Mouse (Mus musculus) right cerebral cortex, postnatal 10 days (tissue): ENCODE measurements around the gene Sem1.
"Not testable (repeated sequence)": the region's sequence is repeated elsewhere in the genome, so short reads cannot be mapped to it uniquely, and the experiment has no call there.

ENCODE experiments used
- DNase-seq, 2 experiments: peaks; one replicate each; pipeline ENCODE4 v3.0.0; 2021; ENCODE audit warnings: low spot score in 2 of 2

Sem1 gene

DNA sequence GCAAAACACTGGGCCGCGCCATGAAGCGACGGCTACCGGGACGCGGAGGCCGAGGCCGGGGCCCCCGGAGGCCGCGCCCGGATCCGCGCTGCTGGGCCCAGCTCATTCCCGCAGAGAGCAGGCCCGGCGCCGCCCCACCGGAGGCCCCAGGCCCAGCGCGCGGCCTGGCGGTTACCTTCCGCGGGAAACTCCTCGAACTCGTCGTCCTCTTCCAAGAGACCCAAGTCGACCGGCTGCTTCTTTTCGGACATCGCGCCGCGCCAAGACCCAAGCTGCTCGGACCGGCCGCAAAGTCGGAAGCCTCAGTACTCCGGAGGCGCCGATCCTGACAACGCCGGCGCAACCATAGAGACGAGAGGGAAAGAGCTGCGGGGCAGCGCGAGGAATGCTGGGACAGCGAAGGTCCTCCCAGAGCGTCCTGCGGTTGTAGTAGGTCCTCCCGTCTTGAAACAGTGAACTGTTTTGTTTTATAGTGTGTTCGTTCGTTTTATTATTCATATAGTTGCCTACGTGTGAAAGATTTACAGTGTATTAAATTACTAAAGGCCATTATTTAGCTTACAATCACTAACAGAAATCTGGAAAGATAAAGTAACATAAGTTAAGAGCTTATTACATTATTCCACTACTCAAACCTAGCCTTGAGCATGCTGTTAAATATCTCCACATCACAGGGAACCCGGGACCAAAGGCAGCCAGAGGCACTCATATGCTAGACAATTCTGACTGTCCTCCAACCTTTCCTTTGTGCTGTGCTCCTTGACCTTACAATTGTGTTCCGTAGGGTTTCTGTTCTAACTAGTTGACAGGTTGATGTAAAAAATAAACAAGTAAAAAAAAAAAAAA lies at the start of gene Sem1:
Sem1 (minus strand) TSS at position 360 of the 846 bp plus-strand sequence.
- peak; percentile 92 to 93 for DNase-seq

DNA sequence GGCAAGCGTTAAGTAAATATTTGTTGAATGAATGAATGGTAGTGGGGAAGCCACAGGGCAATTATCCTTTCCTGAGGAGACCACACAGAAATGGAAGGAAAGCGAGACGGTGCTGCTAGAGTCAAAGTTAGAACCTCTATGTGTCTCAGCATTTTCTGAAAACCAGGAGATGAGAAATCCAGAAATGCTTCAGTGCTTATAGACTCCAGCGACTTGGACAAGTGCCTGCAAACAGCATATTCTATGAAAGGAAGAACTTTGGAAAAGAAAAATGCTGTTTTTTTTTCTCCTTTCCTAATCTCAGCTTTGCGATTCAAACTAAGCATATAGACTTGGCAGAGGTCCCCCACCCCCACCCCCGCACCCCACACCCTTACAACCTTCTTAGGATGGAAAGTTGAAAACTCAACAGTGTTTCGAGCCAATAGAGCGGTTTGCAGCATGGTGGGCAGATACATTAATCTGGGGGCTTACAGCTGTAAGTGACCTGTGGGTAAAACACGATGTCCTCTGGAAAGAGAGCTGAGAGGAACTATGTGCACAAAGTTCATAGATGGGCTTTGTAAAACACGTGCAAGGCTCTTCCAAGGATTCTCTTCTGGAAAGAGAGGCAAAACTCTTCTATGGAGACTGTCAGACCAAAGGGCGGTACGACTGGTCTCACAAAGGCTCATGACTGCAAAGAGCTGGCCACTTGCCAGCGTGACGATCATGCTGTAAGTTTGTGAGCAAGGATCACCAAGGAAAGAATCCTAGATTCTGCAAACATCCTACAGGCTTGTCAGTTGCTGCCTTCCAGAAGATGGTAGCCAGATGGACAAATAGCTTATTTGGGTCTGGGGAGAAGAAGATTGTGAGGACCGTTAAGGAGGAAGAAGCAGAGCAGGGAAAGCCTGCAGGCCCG lies 44.6 kb upstream of the Sem1 start:
- peak; percentile 43 to 62 for DNase-seq

DNA sequence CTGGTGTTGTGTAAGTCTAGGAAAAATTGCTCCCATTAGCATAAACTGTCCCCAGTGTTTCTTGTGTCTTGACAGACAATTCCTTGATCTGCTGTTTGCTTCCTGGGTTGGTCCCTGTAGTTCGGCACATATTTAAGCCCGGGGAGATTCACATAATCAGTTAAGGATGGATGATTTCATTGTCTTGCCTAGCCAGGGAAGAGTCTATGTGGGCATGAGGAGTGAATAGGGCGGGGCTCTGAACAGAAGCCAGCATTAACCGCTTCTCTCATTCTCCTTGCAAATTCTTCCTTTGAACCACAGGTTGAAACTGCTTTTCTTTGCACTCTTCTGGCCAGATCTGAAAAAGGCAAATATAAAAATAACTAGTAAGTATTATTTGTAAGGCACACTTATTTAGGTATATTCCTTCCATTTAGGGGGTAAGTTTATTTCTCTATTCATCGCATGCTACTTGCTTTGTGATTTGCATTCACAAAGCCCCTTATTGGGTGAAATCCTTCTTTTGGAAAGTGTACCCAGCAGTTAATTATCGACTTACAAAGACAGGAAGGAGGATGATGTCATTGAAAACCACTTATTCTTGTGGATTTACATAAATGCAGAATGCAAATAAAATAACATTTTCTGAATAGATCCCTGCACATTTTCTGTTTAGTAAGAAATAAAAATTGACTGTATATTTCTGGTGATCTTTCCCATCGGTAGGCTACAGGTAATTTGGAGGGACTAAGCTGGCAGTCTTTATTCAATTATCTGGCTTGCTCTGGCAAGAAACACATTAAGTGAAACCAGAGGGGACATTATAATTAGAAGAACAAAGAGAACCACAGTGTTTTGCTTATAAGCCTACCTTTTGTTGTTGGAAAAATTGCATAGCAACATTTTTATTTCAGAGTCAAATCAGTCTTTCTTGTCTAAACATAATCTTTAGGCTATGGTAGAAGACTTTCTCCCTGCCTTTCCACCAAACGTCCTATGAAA lies 25.4 kb upstream of the Sem1 start:
- DNase-seq: no peak

DNA sequence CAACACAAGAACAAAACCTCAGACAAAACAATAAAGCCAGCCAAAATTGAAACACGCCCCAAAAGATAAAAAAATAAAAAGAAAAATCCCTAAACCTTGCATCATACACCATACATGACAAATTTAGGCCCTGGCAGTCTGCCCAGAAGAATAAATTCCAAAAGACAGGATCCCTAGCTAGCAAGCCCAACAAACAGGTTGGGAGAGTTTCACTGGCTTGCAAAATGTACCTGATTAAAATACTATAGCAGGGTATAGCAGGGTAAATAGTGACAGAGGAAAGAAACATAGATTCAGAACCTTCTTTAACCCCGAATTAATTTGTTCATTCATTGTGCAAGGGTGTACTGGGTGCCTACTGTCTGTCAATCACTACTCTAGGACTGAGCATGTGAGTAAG lies 7.8 kb upstream of the Sem1 start:
- no peak for DNase-seq

DNA sequence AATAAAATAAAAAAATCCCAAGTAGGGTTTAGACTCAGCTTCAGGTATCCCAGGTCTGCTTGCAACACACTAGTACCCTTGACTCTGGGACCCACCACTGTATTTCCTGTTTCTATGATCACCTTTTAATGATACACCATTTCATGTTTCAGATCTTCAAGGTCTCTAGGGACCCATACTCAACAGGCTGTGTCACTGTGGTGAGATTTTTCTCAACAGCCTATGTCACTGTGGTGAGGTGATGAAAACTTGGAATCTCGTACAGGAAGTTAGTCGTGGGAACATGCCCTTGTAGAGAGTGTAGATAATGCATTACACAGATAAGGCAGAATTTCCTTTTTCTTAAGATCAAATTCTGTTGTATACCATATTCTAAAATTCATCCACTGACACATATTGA lies 3.4 kb upstream of the Sem1 start:
- no peak for DNase-seq

DNA sequence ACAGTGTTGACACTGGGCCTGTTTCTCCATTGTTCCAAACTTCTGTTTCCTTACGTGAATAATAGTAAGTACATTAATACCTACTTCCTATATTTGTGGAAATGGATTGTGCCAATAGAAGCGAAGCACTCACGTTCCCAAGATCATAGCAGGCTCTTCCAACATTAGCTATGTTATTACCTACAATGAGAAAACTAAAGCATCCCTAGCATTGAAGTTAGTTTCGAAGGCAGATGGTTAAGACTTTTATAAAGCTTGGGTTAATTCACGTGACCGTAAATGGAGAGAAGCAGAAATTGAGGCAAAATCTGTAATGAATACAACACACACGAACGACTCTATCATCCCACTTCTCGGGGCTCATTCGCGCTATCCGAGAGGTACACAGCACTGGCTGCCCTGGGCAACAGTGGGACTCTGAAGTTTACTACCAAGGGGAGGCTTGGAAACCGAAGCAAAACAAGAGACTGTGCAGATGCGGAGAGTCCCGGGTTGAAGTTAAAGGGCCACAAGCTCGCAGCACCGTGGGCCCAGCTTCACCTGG lies 650 bp downstream of the Sem1 start:
- DNase-seq: no peak

DNA sequence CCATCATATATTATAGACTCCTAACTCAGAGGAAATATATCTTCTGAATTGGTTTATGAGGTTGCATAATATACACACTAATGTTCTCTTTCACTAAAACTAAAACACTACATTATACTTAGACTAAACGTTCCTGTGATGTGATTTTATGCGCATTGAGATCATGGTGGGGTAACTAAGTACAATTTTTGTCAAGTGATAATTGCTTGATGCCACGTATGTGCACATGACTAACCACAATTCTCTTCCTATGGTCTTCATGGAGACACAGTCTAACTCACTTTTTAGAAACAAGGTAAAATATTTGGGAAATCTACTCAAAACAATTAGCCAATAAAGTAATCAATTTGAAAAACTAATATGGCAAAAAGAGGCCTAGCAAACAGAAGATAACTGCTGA lies 1.2 kb downstream of the Sem1 start:
- no peak for DNase-seq

DNA sequence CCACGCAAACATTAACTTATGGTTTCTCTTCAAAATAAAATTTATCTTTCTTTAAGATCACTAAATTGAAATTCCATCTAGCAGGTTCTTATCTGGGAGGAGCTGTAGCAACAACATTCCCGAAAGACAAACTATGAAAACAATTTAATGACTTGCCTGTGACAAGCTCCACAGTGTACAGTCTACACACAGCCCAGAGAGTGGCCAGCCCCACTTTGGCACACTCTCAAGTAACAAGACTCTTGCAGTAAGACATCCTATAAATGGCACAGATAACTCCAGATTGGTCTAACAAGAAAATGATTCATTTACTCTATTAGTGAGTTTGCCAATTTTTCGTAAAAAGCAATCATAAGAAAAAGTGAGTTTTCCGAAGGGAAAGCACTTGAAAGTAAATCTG lies 2.7 kb downstream of the Sem1 start:
- no peak for DNase-seq

DNA sequence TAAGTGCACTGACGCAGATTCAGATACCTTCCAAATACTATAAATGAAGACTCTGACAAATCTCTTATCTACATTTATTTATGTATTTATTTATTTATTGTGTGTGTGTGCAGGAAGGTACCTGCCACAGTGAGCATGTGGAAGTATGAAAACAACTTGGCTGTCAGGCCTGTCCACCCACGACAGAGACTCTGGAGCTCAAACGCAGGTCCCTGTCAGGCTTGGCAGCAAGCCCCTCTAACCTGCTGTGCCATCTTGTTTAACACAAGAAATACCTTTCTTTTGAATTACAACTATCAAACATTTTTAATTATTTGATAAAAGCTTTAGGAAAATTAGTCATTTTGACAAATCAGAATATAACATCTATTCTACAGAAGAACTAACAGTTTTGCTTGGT lies 10.0 kb downstream of the Sem1 start:
- DNase-seq: no peak

DNA sequence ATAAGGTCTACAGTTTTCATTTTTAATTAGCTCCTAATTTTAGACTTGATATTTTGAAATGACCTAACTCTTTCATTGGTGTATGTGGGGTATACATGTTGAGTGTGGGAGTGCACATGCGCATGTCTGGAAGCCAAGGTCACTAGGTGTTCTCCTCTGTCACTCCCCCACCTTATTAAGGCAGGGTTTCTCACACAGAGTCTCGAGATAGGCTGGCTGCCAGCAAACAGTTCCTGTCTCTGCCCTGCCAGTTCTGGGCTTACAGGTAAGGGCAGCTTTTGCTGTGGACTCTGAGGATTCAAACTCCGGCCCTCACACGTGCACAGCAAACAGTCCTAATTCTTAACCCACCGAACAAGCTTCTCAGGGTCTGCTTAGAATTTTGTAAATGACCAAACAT lies 14.8 kb downstream of the Sem1 start:
- no peak for DNase-seq

DNA sequence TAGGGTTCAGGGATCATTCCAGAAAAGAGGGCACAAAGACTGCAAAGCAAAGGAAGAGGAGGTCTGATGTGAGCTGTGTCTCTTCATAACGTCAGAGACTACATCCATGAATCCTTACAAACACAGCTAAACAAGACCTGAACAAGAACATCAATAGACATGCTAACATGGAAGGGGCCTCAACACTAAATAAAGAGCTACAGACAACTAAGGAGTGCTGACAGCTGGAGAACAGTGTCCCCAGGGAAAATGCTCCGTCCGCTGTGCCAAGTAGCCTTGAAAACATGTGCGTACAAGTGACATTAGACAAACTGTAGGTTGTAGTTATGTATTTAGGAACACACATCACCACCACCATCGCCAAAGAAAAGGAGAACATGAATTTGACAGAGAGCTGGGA lies 15.7 kb downstream of the Sem1 start:
- no peak for DNase-seq

DNA sequence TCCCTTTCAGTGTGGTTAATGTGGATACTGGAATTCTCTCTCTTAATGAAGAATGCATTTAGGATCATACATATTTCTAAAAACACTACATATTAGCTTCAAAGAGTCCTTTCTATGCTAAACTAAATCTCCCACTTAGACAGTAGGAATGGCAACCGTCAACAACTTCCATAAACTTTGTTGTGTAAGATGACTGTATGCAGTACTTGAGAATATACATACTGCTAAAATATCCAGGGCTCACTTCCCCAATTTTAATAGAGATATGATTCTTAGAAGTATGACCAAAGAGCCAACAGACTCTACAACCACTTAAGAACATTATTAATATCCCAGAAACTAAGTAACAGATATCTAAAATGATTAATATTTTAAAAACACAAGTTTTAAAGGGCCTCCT lies 20.8 kb downstream of the Sem1 start:
- DNase-seq: no peak

DNA sequence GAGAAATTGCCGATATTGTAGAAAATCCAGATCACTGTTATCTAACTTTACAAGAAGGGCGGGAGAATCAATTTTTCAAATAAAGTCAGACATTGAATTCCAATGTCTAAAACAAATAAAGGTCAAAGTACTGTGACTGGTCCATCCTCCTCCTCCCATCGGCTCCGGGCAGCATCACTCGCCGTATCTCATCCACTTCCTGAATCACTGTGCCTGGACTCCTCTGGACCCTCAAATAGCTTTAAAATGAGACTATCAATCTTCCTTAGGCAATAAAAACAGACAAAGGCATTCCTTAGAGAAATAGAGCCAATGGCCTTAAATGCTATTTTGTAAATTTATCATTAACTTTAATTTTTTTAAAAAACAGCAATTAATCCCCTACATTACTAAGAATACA lies 26.5 kb downstream of the Sem1 start:
- no peak for DNase-seq

DNA sequence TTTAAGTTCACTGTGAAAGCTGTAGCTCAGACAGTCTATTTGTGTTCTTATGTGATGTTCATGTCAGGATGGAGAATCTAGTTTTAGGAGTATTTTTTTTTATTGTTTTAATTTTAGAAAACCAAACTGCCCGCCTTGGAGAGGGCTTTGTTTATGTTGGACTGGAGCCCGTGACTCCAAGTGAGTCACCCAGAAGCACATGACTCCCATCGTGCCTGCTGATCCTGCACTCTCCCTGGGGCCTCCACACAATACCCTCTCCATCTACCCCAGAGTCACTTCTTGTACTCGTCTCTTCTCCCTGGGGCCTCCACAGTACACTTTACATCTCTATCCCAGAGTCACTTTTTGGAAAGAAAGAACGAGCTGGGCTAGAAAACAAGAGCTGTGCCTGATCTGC lies 30.5 kb downstream of the Sem1 start:
- no peak for DNase-seq

DNA sequence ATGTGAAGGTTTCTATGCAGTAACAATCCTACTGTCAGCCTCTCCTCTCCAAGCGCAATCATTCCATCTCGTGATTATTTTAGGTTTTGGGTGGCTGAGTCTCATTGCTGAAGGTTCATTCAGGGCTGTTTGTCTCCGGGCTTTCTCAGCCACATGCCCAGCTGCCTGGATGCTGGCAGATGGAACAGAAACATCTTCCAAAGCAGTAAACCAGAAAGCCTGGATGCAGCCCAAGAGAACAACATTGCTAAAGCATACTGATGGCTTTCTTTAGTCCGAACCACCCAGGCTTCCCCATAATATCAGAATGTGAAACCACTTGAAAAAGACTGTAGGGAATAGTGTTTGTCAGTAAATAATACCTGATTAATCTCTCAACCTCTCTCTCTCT lies 34.2 kb downstream of the Sem1 start:
- DNase-seq: peak; percentile 74 to 82

DNA sequence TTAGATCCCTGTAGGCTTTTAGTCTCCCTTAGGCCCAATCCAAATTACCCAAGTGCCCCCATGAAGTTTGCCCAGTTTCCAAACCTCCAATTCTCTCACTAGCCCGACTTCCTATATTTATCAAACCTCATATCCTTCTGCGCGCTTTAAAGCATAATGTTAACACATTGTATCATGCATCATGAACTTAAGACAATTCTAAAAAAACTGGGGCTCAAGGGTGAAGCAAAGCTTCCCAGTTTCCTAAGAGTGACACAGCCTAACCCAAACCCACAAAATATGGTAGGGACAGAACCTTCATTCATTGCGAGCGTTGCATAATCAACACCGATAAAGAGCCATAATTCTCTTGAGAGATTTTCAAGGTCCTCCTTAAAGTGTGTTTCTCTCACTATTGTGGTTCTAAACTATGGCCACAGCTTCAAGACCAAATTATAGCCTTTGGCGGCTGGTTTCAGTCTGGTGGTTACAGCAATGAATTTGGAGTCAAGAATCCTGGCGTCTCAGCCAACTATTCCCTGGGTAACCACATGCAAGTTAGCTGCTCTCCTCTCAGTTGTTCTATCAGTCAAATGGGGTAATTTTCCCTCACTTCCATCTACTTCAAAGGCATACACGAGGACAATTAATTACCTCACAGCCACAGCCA lies 34.7 kb downstream of the Sem1 start:
- DNase-seq: no peak

DNA sequence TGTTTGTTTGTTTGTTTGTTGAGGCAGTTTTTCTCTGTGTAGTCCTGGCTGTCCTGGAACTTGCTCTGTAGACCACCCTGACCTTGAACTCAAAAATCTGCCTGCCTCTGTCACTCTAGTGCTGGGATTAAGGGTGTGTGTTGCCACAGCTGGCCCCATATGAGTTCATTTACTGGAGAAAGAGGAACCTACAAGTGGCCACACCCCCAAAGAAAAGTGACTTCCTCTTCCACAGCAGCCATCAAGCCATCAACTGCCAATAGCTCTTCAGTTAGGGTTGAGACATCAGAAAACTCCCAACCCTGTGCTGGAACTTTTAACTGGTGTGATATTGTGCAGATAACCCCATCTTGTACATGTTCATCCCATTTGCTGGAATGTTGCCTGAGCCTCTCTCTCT lies 36.3 kb downstream of the Sem1 start:
- no peak for DNase-seq

DNA sequence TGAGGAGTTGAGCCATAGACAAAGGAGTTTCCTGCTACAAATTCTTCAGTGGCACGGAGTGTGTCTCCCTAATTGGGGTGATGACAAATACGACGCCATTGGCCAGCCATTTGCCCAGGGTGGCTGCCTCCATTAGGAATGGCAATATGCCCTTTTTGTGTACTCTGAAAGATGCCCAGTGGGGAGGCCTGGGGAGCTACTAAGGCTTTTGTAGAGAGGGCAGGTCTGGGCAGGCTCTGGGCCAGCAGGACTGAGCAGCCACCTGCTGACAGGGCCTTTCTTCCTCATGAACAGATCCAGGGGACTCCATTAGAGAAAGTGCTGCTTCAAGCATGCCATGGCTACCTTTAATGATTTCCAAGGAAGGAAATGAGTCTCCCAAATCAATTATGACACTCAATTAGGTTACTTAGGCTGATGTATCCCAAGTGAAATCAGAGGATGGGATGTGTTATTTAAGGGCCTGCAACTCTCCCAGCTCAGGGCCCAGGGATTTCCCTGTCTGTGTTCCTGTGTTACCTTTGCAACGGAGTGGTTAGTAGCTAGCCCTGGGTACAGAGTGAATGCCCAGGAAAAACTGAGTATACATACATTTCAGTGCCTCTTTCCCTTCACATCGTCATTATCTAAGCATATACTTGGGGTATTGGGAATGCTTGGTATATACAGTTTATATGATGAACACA lies 41.5 kb downstream of the Sem1 start:
- no peak for DNase-seq

DNA sequence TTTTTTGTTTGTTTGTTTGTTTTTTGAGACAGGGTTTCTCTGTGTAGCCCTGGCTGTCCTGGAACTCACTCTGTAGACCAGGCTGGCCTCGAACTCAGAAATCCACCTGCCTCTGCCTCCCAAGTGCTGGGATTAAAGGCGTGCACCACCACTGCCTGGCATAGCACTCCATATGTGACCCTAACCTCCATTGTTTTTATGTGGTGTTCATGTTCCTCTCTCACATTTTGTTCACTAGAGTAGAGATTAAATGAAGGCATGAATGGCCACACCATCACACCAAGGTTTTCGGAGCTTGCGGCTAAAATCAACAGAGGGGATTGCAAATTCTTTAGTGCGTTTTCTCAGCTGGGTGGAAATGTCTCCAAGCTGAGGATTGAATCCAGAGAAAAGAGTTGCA lies 42.1 kb downstream of the Sem1 start:
- not testable (repeated sequence) for DNase-seq
